Mouse (Mus musculus) c-Kit-positive CD71-positive TER-119-negative erythroid progenitor cells, embryonic 14.5 days (primary cell): ENCODE results near the gene Chp1.
"Not testable (repeated sequence)": the region's sequence is repeated elsewhere in the genome, so short reads cannot be mapped to it uniquely, and the experiment has no call there.

Source experiments
- DNase-seq: peaks from one replicate; pipeline ENCODE4 v3.0.0-alpha.2; 2013; ENCODE audit warnings: low read depth

Gene Chp1

DNA sequence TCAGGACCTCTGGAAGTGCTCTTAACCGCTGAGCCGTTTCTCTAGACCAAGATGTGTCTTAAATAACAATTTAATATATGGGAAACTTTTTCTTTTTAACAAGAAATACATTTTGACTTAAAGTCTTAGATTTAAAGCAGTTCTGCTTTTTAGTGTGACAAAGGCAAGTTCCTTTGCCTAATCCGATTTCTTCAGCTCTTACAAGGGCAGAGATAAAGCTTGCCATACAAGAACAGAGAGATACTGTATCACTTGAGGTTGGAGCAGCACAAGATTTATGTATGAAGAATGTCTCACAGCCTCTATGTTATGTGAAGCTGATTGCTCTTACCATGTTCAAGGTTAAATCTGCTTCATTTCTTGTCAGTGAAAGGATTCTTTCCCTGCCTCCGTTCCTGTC, 17.8 kb downstream of the Chp1 start:
- DNase-seq: no peak

DNA sequence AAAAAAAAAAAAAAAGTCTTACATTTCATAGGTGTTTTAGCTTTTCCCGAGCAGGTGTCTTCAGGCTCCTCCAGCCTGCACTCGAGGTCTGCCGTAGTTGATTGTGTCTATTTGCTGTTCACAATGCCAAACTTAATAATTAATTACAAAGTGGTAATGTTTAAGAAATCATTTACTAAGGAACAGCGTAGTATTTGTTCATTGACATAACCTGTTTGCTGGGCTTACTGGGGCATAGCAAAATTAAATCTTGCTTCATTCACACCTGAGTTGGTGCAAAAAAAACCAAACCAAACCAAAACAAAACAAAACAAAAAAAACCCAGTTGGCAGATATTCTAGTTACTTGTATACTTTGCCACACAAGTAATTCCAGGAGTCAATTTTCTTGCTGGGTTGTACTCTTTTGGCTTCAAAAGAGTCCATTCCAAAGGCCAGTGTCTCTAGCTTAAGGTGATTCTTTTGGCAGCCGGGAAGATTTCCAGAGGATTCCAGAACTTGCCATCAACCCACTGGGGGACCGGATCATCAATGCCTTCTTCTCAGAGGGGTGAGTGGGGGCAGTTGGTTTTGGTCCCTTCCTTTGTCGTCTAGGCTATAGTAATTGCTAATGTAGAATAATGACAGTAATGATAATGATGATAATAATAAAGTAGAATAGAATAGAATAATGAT, 18.8 kb downstream of the Chp1 start:
- no peak for DNase-seq

DNA sequence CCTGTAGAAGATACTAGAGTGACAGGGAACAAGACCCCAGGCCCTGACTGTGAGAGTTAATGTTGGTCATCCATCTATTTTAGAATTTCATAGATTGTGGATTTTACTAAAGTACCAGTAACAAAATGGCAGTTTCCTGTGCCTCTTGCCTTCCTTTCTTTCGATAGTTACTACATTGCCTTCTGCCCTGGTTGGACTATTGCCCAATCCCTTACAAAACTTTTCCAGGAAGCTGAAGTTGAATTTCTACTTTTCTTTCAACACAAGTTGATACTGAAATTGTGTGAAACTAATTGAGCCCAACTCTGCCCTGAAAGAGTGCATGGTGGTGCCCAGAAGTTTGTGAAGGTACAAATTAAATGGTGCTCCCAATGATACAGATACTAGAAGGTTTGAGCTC, 25.0 kb downstream of the Chp1 start:
- DNase-seq: no peak

DNA sequence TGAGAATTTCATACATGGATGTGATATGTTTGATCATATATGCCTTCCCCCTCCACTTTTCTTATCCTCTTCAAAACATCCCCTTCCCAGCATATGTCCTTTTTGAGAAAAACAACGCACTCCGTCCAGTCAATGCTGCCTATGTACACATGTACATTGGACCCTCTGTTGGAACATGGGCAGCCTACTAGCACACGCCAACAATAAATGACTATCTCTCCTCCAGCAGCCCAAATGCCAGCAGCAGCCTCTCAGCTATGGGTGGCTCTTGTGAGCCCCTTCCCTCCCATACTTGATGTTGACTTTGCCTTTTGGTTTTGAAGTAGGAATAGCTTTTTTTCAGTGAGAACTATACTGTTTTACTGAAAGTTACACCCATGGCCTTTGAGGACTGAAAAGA, 34.1 kb downstream of the Chp1 start:
- DNase-seq: no peak

DNA sequence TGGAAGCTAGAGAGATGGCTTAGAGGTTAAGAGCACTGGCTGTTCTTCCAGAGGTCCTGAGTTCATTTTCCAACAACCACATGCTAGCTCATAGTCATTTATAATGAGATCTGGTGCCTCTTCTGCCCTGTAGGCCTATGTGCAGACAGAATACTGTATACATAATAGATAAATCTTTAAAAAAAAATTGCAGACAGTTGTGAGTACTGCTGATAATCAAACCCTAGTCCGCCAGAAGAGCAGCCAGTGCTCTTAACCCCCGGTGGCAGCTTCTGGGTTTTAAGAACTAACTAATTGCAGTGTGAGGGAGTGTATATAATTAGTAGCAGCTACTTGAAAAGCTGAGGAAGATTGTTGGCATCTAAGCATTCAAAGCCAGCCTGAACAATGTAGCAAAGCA, 35.9 kb downstream of the Chp1 start:
- no peak for DNase-seq

DNA sequence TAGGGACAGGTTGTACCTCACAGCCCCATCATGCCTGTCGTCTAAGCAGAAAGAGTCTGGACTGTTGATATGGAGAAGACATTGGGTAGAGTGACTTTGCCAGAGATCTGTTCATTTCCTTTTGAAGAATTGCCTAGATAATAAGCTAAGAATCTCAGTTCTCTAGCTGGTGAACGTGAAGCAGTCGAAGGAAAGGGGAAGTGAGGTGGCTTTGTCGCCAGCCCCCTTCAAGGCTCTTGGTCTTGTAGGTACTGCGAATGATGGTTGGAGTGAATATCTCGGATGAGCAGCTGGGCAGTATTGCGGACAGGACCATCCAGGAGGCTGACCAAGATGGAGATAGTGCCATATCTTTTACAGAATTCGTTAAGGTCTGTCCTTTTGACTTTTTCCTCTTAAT, 36.8 kb downstream of the Chp1 start:
- no peak for DNase-seq

DNA sequence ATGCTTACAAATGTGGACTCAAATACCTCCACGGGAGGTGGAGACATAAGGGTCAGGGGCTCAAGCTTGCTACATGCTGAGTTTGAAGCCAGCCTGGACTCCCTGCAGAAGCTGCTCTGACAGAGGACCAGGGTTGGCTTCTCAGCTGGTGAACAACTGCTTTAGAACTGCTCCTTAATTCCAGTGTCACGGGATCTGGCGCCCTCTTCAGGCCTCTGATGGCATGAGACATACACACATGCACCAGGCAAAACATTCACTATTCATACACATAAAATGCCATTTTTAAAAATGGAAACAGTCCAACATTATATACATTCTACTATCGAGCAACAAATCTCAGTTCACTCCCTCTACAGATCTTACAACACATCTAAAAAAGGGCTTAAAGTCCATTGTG, 39.9 kb downstream of the Chp1 start:
- no peak for DNase-seq

DNA sequence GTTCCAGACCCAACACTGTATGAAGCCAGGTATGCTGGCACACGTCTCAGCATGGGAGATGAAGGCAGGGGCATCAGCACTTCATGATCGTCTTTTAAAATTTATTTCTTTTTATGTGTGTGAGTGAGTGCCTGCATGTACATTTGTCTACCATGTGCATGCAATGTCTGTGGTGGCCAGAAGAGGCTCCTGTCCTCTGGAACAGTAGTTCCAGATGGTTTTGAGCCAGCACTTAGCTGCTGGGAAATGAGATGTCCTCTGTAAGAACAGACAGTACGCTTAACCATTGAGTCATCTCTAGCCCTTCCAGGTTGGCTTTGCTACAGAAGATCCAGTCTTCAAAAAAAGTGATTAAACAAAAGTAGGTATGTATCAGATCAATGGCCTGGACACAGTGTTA, 43.8 kb downstream of the Chp1 start:
- no peak for DNase-seq

DNA sequence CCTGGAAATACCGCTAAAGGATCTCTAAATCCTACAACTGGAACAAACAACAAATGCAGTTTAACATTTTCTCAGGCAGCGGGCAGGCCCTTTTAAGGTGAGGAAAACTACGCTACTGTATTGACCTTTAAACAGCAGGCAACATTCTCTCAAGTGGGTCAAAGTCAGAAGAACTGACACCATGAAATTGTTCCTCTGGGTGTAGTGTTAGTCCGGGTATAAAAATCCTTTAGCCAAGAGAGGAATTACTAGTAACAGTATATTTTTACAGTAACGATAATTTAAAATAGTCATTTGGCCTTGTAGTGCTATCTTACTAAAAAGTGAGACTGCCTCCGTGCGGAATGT, 46.2 kb downstream of the Chp1 start:
- DNase-seq: no peak

DNA sequence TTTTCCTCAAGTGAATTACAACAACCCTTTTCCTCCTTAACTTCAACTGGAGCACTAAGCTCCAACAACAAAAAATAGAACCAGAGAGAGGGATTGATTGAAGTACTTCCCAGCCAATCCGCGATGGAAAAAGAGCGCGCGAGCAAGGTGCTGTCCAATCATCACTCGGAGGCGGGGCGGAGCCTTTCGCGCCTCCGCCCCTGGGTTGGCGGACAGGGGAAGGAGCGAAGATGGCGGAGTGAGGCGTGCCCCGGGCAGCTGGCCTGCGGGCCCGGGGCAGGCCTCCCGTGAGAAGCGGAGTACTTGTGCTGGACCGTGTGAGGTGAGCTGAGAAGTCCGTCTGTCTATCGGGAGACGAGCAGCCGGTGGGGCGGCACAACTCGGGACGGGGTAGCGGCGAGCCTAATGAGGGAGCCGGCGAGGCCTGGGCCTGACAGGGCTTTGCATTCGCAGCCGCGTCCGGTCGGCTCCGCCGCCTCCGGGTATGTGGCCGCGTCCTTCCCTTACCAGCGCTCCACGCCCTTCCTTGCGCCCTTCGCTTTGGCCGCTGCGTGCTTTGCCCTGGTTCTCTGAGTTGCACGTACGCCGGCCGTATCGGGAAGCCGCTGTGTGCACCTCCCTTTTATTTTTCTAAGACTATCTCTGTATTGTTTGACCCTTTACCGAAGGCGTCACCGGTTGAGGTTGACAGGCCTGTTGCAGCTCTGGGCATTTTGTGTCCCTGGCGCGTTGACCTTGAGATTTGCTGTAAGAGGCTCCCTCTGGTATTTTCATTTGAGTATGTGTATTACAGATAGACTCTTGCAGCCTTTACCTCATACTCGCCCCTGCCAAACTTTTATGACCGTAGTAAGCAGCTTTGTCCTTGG, 46.9 kb downstream of the Chp1 start:
- DNase-seq: peak; percentile 97

DNA sequence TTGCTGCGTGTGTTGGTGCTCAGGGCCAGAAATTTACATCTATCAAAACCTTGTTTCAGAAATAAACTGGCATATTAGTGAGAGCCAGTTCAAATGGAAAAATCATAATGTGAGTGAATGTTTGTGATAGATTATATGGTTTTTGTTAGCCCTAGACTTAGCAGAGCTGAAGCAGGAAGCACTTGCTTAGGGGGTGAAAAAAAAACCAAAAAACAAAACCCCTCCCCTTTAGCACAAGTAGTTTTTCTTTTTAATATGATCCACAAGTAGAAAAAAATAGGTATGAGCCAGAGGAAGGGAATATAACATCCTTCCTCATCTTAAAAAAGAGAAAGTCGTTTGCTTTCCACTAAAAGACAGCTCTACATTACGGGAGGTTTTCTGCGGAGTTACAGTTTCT, 47.8 kb downstream of the Chp1 start:
- no peak for DNase-seq

DNA sequence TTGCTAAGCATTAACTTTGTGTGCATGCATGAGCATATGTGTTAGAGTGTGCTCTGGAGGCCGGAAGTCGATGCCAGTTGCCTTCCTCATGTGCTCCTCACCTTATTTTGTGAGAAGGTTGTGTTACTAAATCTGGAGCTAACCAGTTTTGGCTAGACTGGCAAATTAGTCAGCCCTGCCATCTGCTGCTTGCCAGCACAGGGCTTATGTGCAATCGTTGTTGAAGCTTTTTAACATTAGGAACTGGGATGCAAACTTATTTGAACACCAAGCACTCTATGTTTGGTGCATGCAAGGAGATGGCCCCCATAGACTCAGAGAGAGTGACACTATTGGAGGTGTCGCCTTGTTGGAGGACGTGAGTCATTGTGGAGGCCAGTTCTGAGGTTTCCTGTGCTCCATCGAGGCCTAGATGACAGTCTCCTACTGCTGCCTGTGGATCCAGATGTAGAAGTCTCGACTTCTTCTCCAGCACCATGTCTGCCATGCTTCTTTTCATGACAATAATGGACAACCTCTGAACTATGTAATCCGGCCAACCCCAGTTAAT, 49.4 kb downstream of the Chp1 start:
- DNase-seq: no peak

DNA sequence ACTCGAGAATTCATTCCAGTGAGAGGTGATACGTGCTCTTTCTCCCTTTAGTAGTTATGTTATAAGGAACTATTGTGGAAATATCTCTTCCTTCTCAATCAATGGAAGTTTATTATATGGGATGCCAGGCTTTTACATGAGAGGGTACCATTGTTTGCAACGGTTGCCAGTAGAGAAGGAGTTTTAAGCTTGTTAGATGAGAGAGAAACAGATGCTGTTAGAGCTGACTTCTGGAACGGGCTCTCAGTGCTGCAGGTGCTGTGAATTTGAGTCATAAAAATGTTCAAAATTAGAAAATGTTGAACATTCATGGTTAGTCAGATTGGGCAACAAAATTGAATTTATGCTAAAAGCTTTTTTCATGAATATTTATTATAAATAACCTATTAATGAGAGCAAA, 53.5 kb downstream of the Chp1 start:
- no peak for DNase-seq

DNA sequence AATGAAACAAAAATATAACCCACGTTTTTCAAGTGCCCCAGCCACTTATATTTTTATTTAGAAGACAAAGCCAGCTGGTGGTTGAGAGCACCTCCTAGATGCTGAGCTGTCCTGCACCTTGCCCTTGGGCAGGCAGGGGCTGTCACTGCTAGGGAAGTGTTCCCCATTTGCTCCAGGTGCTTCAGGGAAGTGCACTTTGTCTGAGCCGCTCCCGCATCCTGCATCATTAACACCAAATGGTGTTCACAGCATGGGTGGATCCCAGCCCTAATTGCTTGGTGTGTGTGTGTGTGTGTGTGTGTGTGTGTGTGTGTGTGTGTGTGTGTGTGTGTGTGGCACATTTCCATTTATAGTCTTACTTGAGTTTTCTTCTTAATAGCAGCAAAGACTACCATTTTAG, 54.1 kb downstream of the Chp1 start:
- DNase-seq: not testable (repeated sequence)

DNA sequence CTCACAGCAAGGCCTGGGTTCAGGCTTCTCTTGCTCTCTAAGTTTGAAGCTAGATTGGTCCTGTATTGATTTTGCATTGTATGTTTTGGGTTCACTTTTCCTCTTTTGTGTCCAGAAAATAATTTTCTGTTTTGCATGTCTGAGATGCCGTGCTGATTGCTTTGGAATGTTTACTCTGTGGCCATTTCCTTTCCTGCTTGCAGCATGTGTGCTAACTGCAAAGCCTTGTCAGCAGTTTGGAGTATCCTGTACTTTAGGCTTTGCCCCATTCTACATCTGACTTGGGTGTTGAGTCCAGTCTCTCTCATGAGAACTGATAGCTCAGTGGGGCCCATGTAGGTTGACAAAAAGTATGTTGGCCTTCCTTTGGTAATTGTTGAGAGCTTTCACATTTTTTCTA, 55.0 kb downstream of the Chp1 start:
- no peak for DNase-seq

DNA sequence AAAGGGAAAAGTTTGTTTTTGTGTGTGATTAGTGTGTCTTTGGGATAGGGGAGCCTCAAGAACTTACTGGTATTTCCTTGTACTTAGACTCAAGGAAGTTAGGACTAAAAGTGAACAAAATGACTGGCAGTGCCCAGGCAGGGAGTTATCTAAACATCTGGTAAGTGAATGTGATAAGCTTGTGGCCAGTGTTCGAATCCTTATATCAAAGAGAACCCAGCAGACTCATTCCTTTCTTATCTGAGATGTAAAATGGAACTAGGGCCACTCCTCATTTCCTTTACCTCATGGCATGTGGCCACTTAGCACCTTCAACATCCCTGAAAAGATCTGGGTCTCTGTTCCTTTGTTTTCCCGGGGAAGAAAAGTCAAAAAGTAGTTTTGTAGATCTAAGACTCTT, 56.4 kb downstream of the Chp1 start:
- DNase-seq: no peak

DNA sequence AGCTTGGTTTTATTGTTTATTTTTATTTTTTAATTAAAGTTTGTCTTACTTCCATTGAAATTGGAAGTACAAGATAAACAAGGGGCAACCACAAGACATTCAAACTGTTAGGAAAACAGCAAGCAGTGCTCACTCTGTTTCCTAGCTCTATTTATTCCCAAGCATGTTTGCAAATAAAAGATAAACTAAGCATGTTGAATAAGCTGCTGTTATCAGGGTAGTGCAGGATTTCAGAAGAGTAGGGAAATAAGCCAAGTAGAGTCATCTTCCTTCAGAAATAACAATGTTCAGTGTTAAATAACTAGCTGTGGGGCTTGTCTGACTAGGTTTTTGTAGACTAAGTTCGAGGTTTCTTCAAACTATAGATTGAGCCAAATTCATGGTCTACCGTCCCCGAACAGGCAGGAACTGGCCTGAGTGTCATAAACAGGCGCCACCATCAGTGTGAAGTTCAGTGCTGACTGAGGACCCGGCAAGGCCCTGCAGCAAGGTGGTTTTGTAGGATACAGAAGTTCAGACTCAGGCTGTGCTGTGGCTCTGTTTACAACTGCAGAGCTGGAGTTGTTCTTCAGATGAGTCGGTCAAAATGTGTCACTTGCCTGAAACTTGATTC, 58.0 kb downstream of the Chp1 start:
- peak; percentile 66 for DNase-seq

DNA sequence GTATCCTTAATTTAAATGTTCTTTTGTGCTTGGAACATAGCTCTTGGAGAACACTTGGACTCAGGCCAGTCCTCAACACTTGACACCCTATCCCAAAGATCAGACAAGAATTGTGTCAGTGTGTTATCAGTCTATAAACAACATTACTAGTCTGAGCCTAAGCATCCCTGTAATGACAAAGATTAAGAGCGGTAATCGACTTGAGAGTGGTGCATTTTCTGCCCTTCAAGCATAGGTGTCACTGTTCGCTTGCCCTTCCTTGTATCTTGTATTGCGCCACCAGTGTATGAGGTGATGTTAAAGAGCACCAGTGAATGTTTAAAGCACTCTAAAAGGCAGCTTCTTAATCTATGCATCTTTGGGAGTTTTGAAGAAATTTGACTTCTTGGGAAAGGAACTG, 59.5 kb downstream of the Chp1 start:
- no peak for DNase-seq

DNA sequence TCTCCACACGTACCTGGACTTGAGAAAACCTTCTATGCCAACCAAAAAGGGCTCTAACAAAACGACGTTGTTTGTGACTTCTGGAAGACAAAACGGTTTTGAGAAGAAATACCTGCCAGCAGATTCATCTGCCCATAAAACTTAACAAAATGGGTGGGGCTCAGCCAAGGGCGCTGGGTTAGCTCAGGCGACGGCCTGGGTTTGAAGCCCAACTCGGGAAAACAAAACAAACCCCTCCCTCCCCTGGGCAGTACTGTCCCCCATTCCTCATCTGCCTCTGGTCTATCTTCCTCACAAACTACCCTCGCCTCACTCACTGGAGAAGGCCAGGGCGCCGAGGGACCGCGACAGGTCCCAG, 70.3 kb downstream of the Chp1 start:
- DNase-seq: no peak

DNA sequence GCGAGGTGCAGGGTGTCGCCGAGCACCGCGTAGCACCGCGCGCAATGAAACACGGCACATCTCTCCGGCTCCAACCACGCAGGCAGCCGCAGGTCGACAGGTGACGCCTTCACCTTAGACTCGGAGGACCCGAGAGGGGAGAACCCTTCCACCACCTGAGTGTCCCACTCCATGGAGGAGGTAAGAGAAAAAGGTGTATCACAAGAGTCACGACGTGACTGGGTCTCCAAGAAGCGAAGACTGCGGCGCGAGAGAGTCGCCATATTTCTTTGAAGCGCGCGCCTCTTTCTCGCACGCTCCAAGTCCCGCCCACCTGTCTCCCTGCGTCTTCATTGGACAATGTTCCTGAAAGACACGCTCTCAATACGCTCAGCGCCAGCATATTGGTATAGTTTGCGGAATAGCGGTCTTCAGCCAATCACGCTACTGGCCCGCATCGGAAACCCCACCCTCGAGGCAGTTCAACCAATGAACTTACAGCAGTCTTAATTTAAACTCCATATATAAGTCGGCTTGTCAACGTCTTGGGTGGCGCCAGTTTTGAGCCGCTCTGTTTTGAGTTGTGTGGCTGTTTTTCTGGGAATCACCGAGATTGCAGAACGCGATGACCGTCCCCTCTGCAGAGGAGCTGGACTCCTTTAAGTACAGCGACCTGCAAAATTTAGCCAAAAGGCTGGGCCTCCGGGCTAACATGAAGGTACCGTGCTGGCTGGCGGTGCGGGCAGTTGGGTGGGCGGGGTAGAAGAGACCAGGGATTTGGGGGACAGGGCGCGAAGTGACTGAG, 70.9 kb downstream of the Chp1 start, which contains the start of the genes Nusap1 and Oip5:
Gene Nusap1 (plus strand): TSS at position 100 of the 784 bp plus-strand sequence.
Gene Oip5 (minus strand): TSS at position 271 of the 784 bp plus-strand sequence.
- DNase-seq: peak; percentile 97

DNA sequence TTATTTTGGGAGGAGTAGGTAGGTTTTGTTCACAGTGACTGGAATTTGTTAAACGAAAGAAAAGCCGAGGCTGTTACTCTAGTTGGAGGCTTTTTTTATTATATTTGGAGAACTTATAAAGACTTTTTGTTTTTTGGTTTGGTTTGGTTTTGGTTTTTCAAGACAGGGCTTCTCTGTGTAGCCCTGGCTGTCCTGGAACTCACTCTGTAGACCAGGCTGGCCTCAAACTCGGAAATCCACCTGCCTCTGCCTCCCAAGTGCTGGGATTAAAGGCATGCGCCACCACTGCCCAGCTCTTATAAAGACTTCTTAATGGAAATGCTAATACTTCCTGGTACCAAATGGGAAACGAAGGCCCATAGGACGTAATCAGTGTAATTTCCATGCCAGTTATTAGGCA, 71.5 kb downstream of the Chp1 start:
- not testable (repeated sequence) for DNase-seq

DNA sequence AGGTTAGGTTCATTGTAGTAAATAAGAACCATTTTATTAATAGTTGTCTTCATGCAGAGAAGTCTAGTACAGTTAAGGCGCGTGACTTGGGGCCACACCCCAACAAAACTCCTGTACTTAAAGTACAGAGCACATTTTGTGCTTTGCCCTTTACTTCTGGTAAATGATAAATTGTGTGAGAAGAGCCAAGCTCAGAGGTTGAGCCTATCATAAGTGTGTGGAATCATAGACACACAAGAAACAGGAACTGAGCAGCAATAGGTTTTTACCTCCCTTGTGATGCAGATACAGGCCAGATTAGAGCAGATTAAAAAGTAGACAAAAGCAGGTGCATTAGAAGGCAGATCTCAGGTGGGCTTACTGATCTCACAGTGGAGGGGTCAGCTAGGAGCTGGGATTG, 73.8 kb downstream of the Chp1 start:
- no peak for DNase-seq
